ENCODE assay signal across 9 mouse cellular contexts in genomic region chr2:128470351-128470750, GRCm38 (mm10).
DNase-seq lines count a peak whose midpoint lies in the region; ATAC-seq and TF ChIP-seq lines count a peak whose summit lies in the region.
"Had no signal": no experiment of that assay in that cellular context is flagged by ENCODE, and none has a peak within 500 bp of the region (broad histone marks: within the 10 kb centered on the region; RNA-seq: fewer than 3 reads in every experiment).

No protein-coding gene starts in this region.

- DNase-seq in embryonic facial prominence, embryonic 14.5 days (ENCODE audit: low spot score): peak; percentile 31
- no peak for DNase-seq in embryonic facial prominence, embryonic 10.5 days (ENCODE audit: low spot score)
- peak; percentile 74 for DNase-seq in CD4-positive helper T cell, adult 2 months (ENCODE audit: low read depth, low spot score)
- peak; percentile 79 to 84 for DNase-seq in heart, adult 9 months (ENCODE audit: low spot score in 2 of 2)
- no peak for DNase-seq in cerebellum, postnatal 10 days
- DNase-seq in kidney, adult 9 months: no peak

- H3K79me2 ChIP-seq in myocyte (ENCODE audit: control insufficient read depth, insufficient read depth): no peaks in the 10 kb centered on the region

- H3K4me2 ChIP-seq in embryonic facial prominence, embryonic 14.5 days (ENCODE audit: low read depth, low read length): no peak overlapping the region
- H3K4me2 ChIP-seq in myocyte (ENCODE audit: low read depth): peak overlapping the region; percentile 54
- no peak overlapping the region for H3K4me2 ChIP-seq in neural tube, embryonic 15.5 days
- H3K4me2 ChIP-seq: limb, embryonic 12.5 days had no signal

- WGBS in embryonic facial prominence, embryonic 14.5 days: 44% methylated on average over 5 of the region's 5 CpGs
- WGBS in embryonic facial prominence, embryonic 10.5 days: 60% methylated on average over 5 of the region's 5 CpGs
- 62% methylated on average over 5 of the region's 5 CpGs for WGBS in neural tube, embryonic 15.5 days

- no peak overlapping the region for H3K9ac ChIP-seq in embryonic facial prominence, embryonic 14.5 days (ENCODE audit: low read depth, low read length)
- no peak overlapping the region for H3K9ac ChIP-seq in neural tube, embryonic 15.5 days (replicated peaks)
- H3K9ac ChIP-seq: limb, embryonic 12.5 days had no signal

- H3K9me3 ChIP-seq in embryonic facial prominence, embryonic 14.5 days (ENCODE audit: control insufficient read depth, low read length): no peaks in the 10 kb centered on the region
- H3K9me3 ChIP-seq in embryonic facial prominence, embryonic 10.5 days: no peaks in the 10 kb centered on the region
- no peaks in the 10 kb centered on the region for H3K9me3 ChIP-seq in neural tube, embryonic 15.5 days (replicated peaks)
- H3K9me3 ChIP-seq: limb, embryonic 12.5 days had no signal

- TF ChIP-seq POLR2A in myocyte (IDR thresholded peaks at IDR 0.05; ENCODE audit: insufficient read length, low read depth): no peak

- no peak overlapping the region for H3K27ac ChIP-seq in embryonic facial prominence, embryonic 14.5 days (replicated peaks; ENCODE audit: low read depth, low read length)
- no peak overlapping the region for H3K27ac ChIP-seq in embryonic facial prominence, embryonic 10.5 days (replicated peaks)
- H3K27ac ChIP-seq in neural tube, embryonic 15.5 days (replicated peaks): no peak overlapping the region
- H3K27ac ChIP-seq: limb, embryonic 12.5 days had no signal

- H3ac ChIP-seq in myocyte (ENCODE audit: control insufficient read depth, insufficient read length): no peak overlapping the region

- no peak overlapping the region for H3K4me3 ChIP-seq in embryonic facial prominence, embryonic 14.5 days (ENCODE audit: low read depth, low read length)
- H3K4me3 ChIP-seq in embryonic facial prominence, embryonic 10.5 days: no peak overlapping the region
- no peak overlapping the region for H3K4me3 ChIP-seq in myocyte
- H3K4me3 ChIP-seq in neural tube, embryonic 15.5 days (replicated peaks): no peak overlapping the region
- H3K4me3 ChIP-seq: limb, embryonic 12.5 days had no signal

- H3K36me3 ChIP-seq in embryonic facial prominence, embryonic 14.5 days (ENCODE audit: control insufficient read depth, insufficient read depth, low read length): no peaks in the 10 kb centered on the region
- H3K36me3 ChIP-seq in embryonic facial prominence, embryonic 10.5 days (replicated peaks): no peaks in the 10 kb centered on the region
- no peaks in the 10 kb centered on the region for H3K36me3 ChIP-seq in myocyte (ENCODE audit: control insufficient read depth, insufficient read depth)
- no peaks in the 10 kb centered on the region for H3K36me3 ChIP-seq in neural tube, embryonic 15.5 days
- H3K36me3 ChIP-seq: limb, embryonic 12.5 days had no signal

- 0 out of 2 replicates have a peak, but pooled peaks have one; percentile 24 for ATAC-seq in embryonic facial prominence, embryonic 14.5 days (ENCODE audit: low read depth)
- ATAC-seq in neural tube, embryonic 15.5 days (ENCODE audit: low FRiP score): no peak

- H3K27me3 ChIP-seq in embryonic facial prominence, embryonic 14.5 days (replicated peaks; ENCODE audit: control insufficient read depth, insufficient read depth, low read length): no peaks in the 10 kb centered on the region
- no peaks in the 10 kb centered on the region for H3K27me3 ChIP-seq in embryonic facial prominence, embryonic 10.5 days (replicated peaks; ENCODE audit: low read depth, poor library complexity, severe bottlenecking)
- no peaks in the 10 kb centered on the region for H3K27me3 ChIP-seq in myocyte (ENCODE audit: control insufficient read depth, insufficient read depth, insufficient read length)
- H3K27me3 ChIP-seq in neural tube, embryonic 15.5 days (replicated peaks): no peaks in the 10 kb centered on the region
- H3K27me3 ChIP-seq: limb, embryonic 12.5 days had no signal

- no peaks in the 10 kb centered on the region for H3K4me1 ChIP-seq in embryonic facial prominence, embryonic 14.5 days (ENCODE audit: control insufficient read depth, insufficient read depth, low read length)
- H3K4me1 ChIP-seq in embryonic facial prominence, embryonic 10.5 days: peaks cover 32% of the 10 kb centered on the region
- peaks cover 5% of the 10 kb centered on the region; the same call in 1 of the 2 replicates for H3K4me1 ChIP-seq in neural tube, embryonic 15.5 days
- H3K4me1 ChIP-seq: limb, embryonic 12.5 days had no signal

TF ChIP-seq in myocyte, 11 proteins besides CTCF, POLR2A, EP300 and RAD21:
- TF ChIP-seq REST (IDR thresholded peaks at IDR 0.05; ENCODE audit: insufficient read depth, insufficient read length) (no peak), USF1 (IDR thresholded peaks at IDR 0.05; ENCODE audit: low read depth) (peak; percentile 88), MYOG (IDR thresholded peaks at IDR 0.05; ENCODE audit: control insufficient read depth in 1 of 3, insufficient read depth in 1 of 3, insufficient read length in 2 of 3, low read depth in 2 of 3) (no peak), MYOD1 (IDR thresholded peaks at IDR 0.05; ENCODE audit: control insufficient read depth in 1 of 3, insufficient read length in 2 of 3, low read depth in 2 of 3) (peak in 1 of 3 experiments; percentile 6), TCF12 (IDR thresholded peaks at IDR 0.05; ENCODE audit: insufficient read depth, poor library complexity, severe bottlenecking) (peak; percentile 47), POLR2AphosphoS2 (IDR thresholded peaks at IDR 0.05; ENCODE audit: insufficient read length, low read depth) (no peak)

Comparison
In these comparisons a context has a peak if more than half of its experiments do, and no peak if none do; other contexts are left out.
1. DNase-seq: peak in embryonic facial prominence, embryonic 14.5 days (single experiment), CD4-positive helper T cell, adult 2 months (single experiment) and heart, adult 9 months (2 of 2); none in embryonic facial prominence, embryonic 10.5 days (single experiment), cerebellum, postnatal 10 days (0 of 2) and kidney, adult 9 months (single experiment).